Mouse (Mus musculus) G1E-ER4 (cell line): ENCODE data around the gene Foxo1. TPM values are rescaled to one million over a fixed set of nuclear protein-coding genes. Genes with fewer than 3 reads are reported as not detected.

Experiments
- GATA1 ChIP-seq: IDR thresholded peaks from one replicate; pipeline ENCODE4 v1.8.0; 2012; ENCODE audit warnings: low read length, inconsistent platforms
- polyA plus RNA-seq: library from polyadenylated mRNA; stranded (reverse); fragments of >175 nt; gene quantifications from 2 replicates; pipeline ENCODE4 v1.2.3, GENCODE M21; 2012

Foxo1 gene
- polyA plus RNA-seq, 1 experiment, result not detected

DNA sequence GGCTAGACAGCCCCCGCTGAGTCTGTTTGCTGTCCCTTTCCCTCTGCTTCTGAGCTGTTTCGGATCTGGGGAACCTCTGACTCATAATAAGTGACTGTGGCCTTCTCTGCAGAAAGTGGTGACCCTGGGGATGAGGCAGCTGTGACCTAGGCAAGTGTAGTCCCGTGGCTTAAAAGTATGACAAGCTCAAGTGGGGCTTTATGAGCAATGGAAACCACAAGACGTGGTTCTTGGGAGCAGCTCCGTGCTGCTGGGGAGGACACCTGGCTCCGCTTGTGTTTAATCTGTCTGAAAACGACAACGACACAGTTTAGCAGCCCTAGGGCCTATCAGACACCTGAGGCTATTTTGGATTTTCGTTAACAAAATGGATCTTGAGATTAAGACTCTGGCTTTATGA lies 101.1 kb downstream of the Foxo1 start:
- TF ChIP-seq GATA1, result no peak

DNA sequence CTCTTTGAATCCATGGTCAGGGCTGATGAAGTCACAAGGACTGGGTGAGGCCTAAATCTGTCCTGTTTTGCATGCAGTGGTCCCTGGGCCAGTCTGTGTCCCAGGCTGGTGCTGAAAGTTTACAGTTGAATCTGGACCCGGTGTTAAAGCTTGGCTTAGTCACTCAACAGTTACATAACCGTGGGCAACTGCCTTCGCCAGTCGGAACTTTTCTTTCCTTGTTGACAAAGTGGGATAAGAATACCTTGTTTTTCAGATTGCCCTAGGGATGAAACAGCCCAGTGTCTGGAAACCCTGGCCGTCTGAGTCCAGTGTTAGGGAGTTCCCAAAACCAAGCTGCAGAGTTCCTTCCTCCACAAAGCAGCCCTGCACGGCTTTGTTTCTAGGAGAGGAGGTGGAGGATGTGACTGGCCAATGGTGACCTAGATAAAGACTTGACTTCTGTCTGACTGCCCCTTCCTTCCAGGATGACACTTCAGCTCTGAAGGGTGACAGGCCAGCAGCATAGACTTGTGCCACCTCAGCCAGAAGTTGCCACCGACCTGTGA lies 101.8 kb downstream of the Foxo1 start:
- TF ChIP-seq GATA1, result no peak

- no peak for TF ChIP-seq GATA1
These were observed 108.8 kb downstream of the Foxo1 start for GRCm38 (mm10) chr3:52376974-52377373.

- TF ChIP-seq GATA1, result no peak
These were observed 115.2 kb downstream of the Foxo1 start for GRCm38 (mm10) chr3:52383351-52383750.

DNA sequence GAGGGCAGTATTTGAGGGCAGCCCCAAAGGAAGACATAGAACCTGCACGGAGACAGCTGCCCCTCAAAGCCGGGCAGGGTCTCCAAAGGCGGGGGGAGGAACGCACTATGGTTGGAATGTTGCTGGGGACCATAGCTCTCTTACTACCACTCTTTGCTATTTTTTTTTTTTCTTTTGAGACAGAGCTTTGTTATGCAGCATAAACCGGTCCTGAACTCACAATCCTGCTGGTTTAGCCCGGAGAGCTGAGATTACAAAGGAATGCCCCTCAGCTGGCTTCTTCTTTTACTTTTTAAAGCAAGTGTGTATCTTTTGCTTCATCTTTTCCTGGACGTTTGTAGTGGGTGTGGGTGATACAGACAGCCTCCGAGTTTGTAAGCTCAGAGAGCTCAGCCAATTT lies 118.2 kb downstream of the Foxo1 start:
- no peak for TF ChIP-seq GATA1

GRCm38 (mm10) chr3:52390321-52390720 lies 122.2 kb downstream of the Foxo1 start:
- TF ChIP-seq GATA1, result no peak

DNA sequence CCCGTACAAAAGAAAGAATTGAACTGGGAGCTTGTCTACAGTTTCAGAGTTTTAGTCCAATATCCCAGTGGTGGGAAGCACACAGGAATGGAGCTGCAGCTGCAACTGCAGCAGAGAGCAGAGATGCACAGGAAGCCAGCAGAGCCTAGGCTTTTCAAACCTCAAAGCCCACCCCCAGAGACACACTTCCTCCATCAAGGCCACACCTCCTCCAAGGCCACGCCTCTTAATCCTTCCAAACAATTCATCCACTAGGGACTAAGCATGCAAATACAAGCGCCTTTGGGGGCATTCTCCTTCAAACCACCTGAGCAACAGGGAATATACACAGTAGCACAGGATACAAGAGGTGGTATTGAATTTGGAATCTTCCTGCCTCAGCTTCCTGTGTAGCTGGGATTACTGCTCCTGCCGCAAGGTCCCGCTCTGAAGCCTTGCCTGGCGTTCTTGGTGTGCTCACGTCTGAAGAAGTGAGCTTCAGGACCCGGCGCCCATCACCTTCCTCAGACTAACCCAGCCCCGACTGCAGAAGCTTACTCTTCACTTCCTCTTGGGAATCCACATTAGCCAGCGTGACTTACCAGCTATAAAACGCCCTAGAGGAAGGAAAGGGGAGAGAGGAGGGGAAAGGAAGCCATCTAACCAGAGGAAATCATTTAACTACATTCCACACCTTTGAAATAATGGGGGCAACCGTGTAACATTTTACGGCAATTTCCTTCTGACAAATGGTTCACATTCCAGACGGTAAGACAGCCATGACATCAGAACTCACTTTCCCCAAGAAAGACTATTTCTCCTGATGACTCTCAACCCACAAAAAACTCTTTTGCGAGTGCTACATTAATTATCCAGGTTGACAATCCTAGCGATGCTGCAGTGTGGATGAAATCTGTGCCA lies 122.9 kb downstream of the Foxo1 start:
- no peak for TF ChIP-seq GATA1

GRCm38 (mm10) chr3:52391897-52392296 lies 123.8 kb downstream of the Foxo1 start:
- TF ChIP-seq GATA1, result no peak

DNA sequence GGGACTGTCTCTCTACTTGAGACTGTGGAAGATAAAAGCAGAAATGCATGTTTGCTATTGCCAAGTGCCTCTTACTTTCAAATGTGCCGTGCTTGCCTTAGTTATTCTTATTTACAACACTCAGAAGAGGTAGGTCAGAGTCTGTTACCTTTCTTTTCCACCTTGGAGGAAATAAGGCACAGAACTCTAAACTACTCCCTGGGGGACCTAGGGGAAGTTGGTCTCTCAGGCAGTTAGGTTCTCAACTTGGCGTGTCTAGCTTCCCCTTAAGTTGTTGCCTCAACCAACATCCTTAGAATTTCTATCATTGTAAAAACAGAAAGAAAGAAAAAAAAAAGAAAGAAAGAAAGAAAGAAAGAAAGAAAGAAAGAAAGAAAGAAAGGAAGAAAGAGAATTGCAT lies 124.4 kb downstream of the Foxo1 start:
- no peak for TF ChIP-seq GATA1

GRCm38 (mm10) chr3:52393171-52393570 lies 125.0 kb downstream of the Foxo1 start:
- TF ChIP-seq GATA1, result no peak

DNA sequence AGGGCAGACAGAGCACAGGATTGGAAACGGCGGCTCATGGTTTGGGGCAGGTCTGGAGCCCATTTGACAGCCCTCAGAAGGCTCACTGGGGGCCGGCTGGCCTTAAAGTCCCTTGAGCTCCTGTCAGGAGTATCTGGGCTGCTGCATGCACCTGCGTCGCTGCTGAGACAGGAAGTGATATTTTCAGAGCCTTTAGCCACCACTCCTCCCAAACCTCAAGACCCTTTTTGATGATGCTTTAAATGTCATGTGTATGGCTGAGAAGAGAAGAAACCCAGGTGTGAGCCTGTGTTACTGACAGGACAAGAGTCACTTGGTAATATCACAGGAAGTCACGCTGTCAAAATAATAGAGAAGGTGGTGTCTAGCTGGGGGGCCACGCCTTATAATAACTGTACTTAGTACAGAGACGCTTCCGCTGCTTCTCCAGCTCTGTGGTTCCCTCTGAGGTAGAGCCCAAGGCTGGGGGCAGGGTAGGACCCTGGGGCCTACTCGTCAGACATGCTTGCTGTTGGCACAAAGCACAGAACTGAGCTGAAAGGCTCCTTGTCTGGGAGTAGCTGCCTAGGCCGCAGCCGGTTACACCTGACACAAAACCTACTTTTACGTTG lies 128.1 kb downstream of the Foxo1 start:
- no peak for TF ChIP-seq GATA1

DNA sequence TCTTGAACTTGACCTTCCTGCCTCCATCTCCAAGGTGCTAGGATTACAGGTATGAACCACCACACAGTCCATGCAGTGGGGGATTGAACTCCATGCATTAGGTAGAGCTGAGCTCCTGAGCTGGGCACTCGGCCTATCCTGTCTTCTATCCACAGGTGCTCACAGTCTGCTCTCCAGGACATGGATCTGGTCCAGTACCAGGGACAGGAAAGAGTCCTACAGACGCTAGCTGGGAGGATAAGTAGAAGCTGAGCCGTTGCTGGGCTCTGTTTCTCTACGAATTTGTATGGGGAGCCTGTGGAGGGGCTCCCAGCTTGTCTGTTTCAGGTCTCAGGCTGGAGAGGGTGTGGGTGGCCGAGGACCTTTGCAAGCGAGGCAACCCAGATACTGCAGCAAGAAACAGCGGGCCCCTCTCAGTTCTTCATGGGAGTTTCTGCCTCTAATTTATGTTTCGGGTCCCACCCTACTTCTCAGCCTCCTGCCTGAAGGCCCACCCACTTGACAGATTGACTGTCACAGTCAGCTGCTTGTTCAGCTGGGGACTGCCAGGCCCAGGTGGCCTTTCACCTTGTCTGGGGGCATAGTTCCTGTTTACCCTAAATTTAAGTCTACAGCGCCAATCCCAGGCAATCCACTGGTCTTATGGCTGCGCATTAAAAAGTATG lies 128.9 kb downstream of the Foxo1 start:
- no peak for TF ChIP-seq GATA1

DNA sequence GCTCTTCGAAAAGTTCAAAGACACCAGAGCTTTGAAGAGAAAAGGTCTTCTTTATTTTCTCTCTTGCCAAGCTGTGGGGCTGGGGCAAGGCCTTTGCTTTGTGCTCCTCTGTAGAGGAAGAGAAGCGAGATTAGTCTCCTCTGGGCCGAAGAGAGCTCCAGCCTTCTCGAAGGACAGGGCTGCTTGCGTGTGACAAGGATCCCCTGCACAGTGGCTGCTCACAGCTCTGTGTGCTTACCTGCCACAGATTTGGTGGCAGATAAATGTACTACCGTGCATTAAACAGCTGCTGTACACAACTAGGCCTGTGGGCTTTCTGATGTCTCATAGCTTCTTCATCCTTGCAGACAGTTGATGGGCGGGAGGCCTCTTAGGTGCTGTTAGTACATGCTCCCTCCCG lies 129.8 kb downstream of the Foxo1 start:
- no peak for TF ChIP-seq GATA1

GRCm38 (mm10) chr3:52400284-52401161 lies 132.4 kb downstream of the Foxo1 start:
- no peak for TF ChIP-seq GATA1
